Mouse (Mus musculus) liver, postnatal 0 days (tissue): ENCODE data around the gene Tox2. TPM values are rescaled to one million over a fixed set of nuclear protein-coding genes. Genes with fewer than 3 reads are reported as not detected.

ENCODE experiments used
- ATAC-seq: fragments of 200-750 bp; cut with Nextera tagmentation; 2 replicates; pipeline ENCODE4 v1.8.0; 2017; ENCODE audit warnings: mild to moderate bottlenecking, moderate library complexity
- DNase-seq: peaks from one replicate; pipeline ENCODE4 v3.0.0-alpha.2; 2016
- H3K27ac ChIP-seq: fragments of 300-500 bp; sonication (generic); 2 replicates; pipeline ENCODE4 v1.5.1; 2014; ENCODE audit warnings: antibody characterized with exemption, moderate library complexity, mild to moderate bottlenecking, low read depth
- H3K27me3 ChIP-seq: fragments of 300-500 bp; sonication (generic); 2 replicates; pipeline ENCODE4 v1.6.1; 2014; ENCODE audit warnings: low read length, control low read depth, mixed read lengths; ENCODE audit not compliant: insufficient read depth
- H3K36me3 ChIP-seq: fragments of 300-500 bp; sonication (generic); replicated peaks from 2 replicates; pipeline ENCODE4 v1.6.1; 2014; ENCODE audit warnings: mild to moderate bottlenecking, control low read depth, low read length, moderate library complexity, mixed read lengths; ENCODE audit not compliant: insufficient read depth
- H3K4me1 ChIP-seq: fragments of 300-500 bp; sonication (generic); 2 replicates; pipeline ENCODE4 v1.6.1; 2014; ENCODE audit warnings: antibody characterized with exemption, mild to moderate bottlenecking, control low read depth; ENCODE audit not compliant: insufficient read depth
- H3K4me2 ChIP-seq: fragments of 300-500 bp; sonication (generic); 2 replicates; pipeline ENCODE4 v1.6.1; 2014; ENCODE audit warnings: low read depth, mild to moderate bottlenecking, low read length, moderate library complexity, mixed read lengths
- H3K4me3 ChIP-seq: fragments of 300-500 bp; sonication (generic); 2 replicates; pipeline ENCODE4 v1.5.1; 2014; ENCODE audit warnings: low read depth, low read length
- H3K9ac ChIP-seq: fragments of 300-500 bp; sonication (generic); replicated peaks from 2 replicates; pipeline ENCODE4 v1.6.1; 2014; ENCODE audit warnings: mild to moderate bottlenecking, moderate library complexity
- H3K9me3 ChIP-seq: fragments of 300-500 bp; sonication (generic); 2 replicates; pipeline ENCODE4 v1.6.1; 2016; ENCODE audit warnings: mild to moderate bottlenecking, control low read depth, low read length, mixed read lengths
- CTCF ChIP-seq: sonication (generic); IDR thresholded peaks from 2 replicates; pipeline ENCODE4 v1.5.1; 2016; ENCODE audit warnings: antibody characterized with exemption, low read depth
- EP300 ChIP-seq: IDR thresholded peaks from 2 replicates; pipeline ENCODE4 v1.6.1; 2016; ENCODE audit warnings: antibody characterized with exemption, low read depth, mild to moderate bottlenecking
- WGBS: fragments of 180-500 bp; shearing (Covaris S2); extraction: QIAGEN DNeasy Blood & Tissue Kit; methylation state at CpG from one replicate; pipeline ENCODE4 v1.1.7; 2014; ENCODE audit not compliant: insufficient replicate concordance; 5-methylcytosine and 5-hydroxymethylcytosine counted together
- polyA plus RNA-seq: library from polyadenylated mRNA; unstranded; fragments of >200 nt; fragmentation: Nextera tagmentation; extraction: Ambion mirVana; gene quantifications from 2 replicates; pipeline ENCODE4 v1.2.1, GENCODE M21; 2015

The Tox2 gene
- polyA plus RNA-seq, 1 experiment from 2014 or later = 0.38 TPM

GRCm38 (mm10) chr2:163174066-163174465, 28.9 kb upstream of the Tox2 start:
- H3K4me3 ChIP-seq = no peak overlapping the region
- no peak overlapping the region for H3K27ac ChIP-seq
- H3K9me3 ChIP-seq = no peaks in the 10 kb centered on the region
- no peaks in the 10 kb centered on the region for H3K4me1 ChIP-seq
- TF ChIP-seq CTCF (no peak), EP300 (no peak)
- DNase-seq (no peak), ATAC-seq (no peak)
- H3K9ac ChIP-seq = no peak overlapping the region
- H3K27me3 ChIP-seq = no peaks in the 10 kb centered on the region
- 59% methylated on average over 7 of the region's 7 CpGs for WGBS
- H3K4me2 ChIP-seq = no peak overlapping the region
- no peaks in the 10 kb centered on the region for H3K36me3 ChIP-seq

- TF ChIP-seq CTCF = no peak
- no peak for TF ChIP-seq EP300
- Histone ChIP-seq H3K27me3 (no peaks in the 10 kb centered on the region), H3K9ac (no peak overlapping the region), H3K9me3 (no peaks in the 10 kb centered on the region), H3K36me3 (no peaks in the 10 kb centered on the region), H3K4me1 (no peaks in the 10 kb centered on the region), H3K4me2 (no peak overlapping the region), H3K4me3 (no peak overlapping the region), H3K27ac (no peak overlapping the region)
- DNase-seq (no peak), ATAC-seq (no peak)
- WGBS = 78% methylated on average over 7 of the region's 8 CpGs
Observed at GRCm38 (mm10) chr2:163175831-163176230, 27.1 kb upstream of the Tox2 start.

- H3K9me3 ChIP-seq = no peaks in the 10 kb centered on the region
- H3K4me3 ChIP-seq = no peak overlapping the region
- DNase-seq (no peak), ATAC-seq (no peak)
- 57% methylated on average over 7 of the region's 7 CpGs for WGBS
- no peaks in the 10 kb centered on the region for H3K4me1 ChIP-seq
- no peaks in the 10 kb centered on the region for H3K27me3 ChIP-seq
- no peak overlapping the region for H3K27ac ChIP-seq
- no peaks in the 10 kb centered on the region for H3K36me3 ChIP-seq
- no peak overlapping the region for H3K4me2 ChIP-seq
- TF ChIP-seq CTCF = no peak
- TF ChIP-seq EP300 = no peak
- H3K9ac ChIP-seq = no peak overlapping the region
Observed at GRCm38 (mm10) chr2:163176502-163176901, 26.4 kb upstream of the Tox2 start.

DNA sequence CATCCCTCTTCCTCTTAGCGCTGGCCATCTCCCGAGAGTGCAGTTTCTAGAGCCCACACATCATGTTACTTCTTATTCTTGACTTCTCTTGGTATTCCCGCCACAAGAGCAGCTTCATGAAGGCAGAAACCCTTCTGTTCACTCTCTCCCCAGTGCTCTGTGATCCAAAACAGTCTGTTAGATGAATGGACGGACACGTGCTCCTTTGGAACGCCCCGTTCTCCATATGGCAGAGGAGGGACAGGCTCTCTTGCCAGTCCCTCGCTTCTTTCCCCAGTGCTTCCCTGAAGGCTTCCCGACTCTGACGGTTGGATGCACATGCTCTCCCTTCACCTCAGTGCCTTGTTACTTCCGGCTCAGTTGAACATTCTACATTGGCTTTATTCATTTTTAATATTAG, 15.4 kb upstream of the Tox2 start:
- Histone ChIP-seq H3K27me3 (no peaks in the 10 kb centered on the region), H3K27ac (no peak overlapping the region), H3K4me2 (no peak overlapping the region), H3K4me3 (no peak overlapping the region), H3K9me3 (no peaks in the 10 kb centered on the region), H3K9ac (no peak overlapping the region), H3K36me3 (no peaks in the 10 kb centered on the region), H3K4me1 (no peaks in the 10 kb centered on the region)
- TF ChIP-seq EP300 (no peak), CTCF (no peak)
- ATAC-seq (no peak), DNase-seq (no peak)
- 70% methylated on average over 11 of the region's 11 CpGs for WGBS

DNA sequence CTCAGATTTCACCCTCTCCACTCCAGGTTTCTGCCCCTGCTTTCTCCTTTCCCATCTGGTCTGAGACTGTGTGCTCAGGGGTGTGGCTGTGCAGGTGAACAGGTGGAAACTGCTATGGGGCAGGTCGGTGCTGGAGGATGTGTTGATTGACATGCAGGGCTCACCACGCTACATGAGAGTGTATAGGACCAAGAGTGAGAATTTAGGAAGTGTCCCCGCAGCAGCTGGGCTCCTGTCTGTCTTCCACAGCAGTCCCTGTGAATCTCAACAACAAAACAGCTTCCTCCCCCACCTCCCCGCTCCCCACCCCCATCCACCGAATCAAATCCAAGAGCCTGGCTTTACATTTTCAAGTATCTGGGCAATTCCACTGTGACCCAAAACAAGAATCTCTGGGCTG, 13.3 kb upstream of the Tox2 start:
- ATAC-seq (no peak), DNase-seq (no peak)
- Histone ChIP-seq H3K4me3 (no peak overlapping the region), H3K9me3 (no peaks in the 10 kb centered on the region), H3K4me1 (no peaks in the 10 kb centered on the region), H3K9ac (no peak overlapping the region), H3K36me3 (no peaks in the 10 kb centered on the region), H3K4me2 (no peak overlapping the region), H3K27me3 (no peaks in the 10 kb centered on the region), H3K27ac (no peak overlapping the region)
- no peak for TF ChIP-seq CTCF
- 28% methylated on average over 5 of the region's 5 CpGs for WGBS

DNA sequence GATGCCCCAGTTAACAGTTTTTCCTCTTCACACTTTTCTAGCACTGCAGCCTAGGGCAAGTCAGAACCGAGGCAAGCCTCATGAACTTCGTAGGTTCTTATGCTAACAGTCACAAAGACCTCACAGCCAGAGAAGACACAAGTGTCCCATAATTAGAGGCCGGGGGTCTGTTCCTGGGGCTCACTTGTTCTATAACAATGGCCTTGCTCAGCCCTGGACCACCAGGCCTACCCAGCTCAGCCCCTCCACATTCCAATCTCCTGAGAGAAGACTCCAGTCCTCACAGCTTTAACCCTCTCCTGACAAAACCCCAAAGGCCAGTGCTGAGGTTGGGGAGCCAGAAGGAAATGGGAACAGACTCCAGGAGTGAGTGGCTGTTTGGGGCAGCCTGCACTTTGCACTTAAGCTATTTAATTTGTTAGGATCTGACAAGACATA, 12.9 kb upstream of the Tox2 start:
- TF ChIP-seq CTCF (no peak), EP300 (no peak)
- H3K4me3 ChIP-seq = no peak overlapping the region
- H3K9me3 ChIP-seq = no peaks in the 10 kb centered on the region
- H3K4me1 ChIP-seq = no peaks in the 10 kb centered on the region
- no peaks in the 10 kb centered on the region for H3K27me3 ChIP-seq
- WGBS = 32% methylated on average over 3 of the region's 3 CpGs
- no peak for ATAC-seq
- no peak overlapping the region for H3K27ac ChIP-seq
- DNase-seq = no peak
- H3K4me2 ChIP-seq = no peak overlapping the region
- H3K36me3 ChIP-seq = no peaks in the 10 kb centered on the region
- H3K9ac ChIP-seq = no peak overlapping the region

GRCm38 (mm10) chr2:163192485-163192884, 10.4 kb upstream of the Tox2 start:
- DNase-seq (no peak), ATAC-seq (no peak)
- Histone ChIP-seq H3K27me3 (no peaks in the 10 kb centered on the region; the same call in 1 of the 2 replicates), H3K27ac (no peak overlapping the region), H3K4me1 (no peaks in the 10 kb centered on the region; the same call in 1 of the 2 replicates), H3K9me3 (no peaks in the 10 kb centered on the region), H3K4me2 (no peak overlapping the region), H3K36me3 (no peaks in the 10 kb centered on the region), H3K9ac (no peak overlapping the region), H3K4me3 (no peak overlapping the region)
- 72% methylated on average over 6 of the region's 6 CpGs for WGBS
- TF ChIP-seq EP300 = no peak
- TF ChIP-seq CTCF = no peak
